24 mouse cellular contexts compared by ENCODE assay signal in the genomic region with DNA sequence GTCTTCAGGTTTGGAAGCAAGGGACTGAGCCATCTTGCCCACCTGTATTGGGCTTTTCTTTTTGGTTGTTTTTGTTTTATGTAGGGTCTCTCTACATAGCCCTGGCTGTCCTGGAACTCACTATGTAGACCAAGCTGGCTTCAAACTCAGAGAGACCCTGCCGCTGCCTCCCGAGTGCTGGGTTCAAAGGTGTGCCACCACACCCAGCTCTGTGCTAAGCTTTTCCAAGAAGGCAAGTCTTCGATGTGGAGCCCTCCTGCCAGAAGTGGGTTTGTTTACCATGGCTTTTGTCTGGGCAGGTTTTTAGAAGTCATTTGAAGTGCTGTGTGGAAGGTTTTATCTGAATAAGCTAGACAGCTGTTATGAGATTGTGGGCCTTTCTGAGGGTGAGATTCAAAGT. TPM values are rescaled to one million over a fixed set of nuclear protein-coding genes. Genes with fewer than 3 reads are reported as not detected.
DNase-seq lines count a peak whose midpoint lies in the region; ATAC-seq and TF ChIP-seq lines count a peak whose summit lies in the region.
"Had no signal": no experiment of that assay in that cellular context is flagged by ENCODE, and none has a peak within 500 bp of the region (broad histone marks: within the 10 kb centered on the region; RNA-seq: fewer than 3 reads in every experiment).

No protein-coding gene starts in this region.

- peaks cover 3% of the 10 kb centered on the region; the same call in 1 of the 2 replicates for H3K9me3 ChIP-seq in heart, embryonic 12.5 days (replicated peaks)
- no peaks in the 10 kb centered on the region for H3K9me3 ChIP-seq in intestine, postnatal 0 days (ENCODE audit: control insufficient read depth)
- H3K9me3 ChIP-seq in stomach, embryonic 15.5 days = no peaks in the 10 kb centered on the region
- H3K9me3 ChIP-seq: embryonic facial prominence, embryonic 12.5 days; embryonic facial prominence, embryonic 15.5 days; heart, embryonic 13.5 days; hindbrain, embryonic 15.5 days had no signal

- no peaks in the 10 kb centered on the region for H3K27me3 ChIP-seq in heart, embryonic 12.5 days (replicated peaks)
- no peaks in the 10 kb centered on the region for H3K27me3 ChIP-seq in intestine, postnatal 0 days (replicated peaks; ENCODE audit: control insufficient read depth, insufficient read depth, low read length)
- H3K27me3 ChIP-seq in stomach, embryonic 15.5 days (replicated peaks) = no peaks in the 10 kb centered on the region
- H3K27me3 ChIP-seq in thymus, adult 2 months (ENCODE audit: control insufficient read depth, insufficient read depth, low read length) = no peaks in the 10 kb centered on the region
- H3K27me3 ChIP-seq: embryonic facial prominence, embryonic 12.5 days; embryonic facial prominence, embryonic 15.5 days; heart, embryonic 13.5 days; hindbrain, embryonic 12.5 days; hindbrain, embryonic 15.5 days had no signal

- no peak overlapping the region for H3K4me3 ChIP-seq in heart, embryonic 12.5 days
- no peak overlapping the region for H3K4me3 ChIP-seq in intestine, postnatal 0 days (ENCODE audit: low read depth, low read length)
- no peak overlapping the region for H3K4me3 ChIP-seq in stomach, embryonic 15.5 days (replicated peaks)
- H3K4me3 ChIP-seq in thymus, adult 2 months (ENCODE audit: control insufficient read depth, insufficient read depth, low read length) = no peak overlapping the region
- H3K4me3 ChIP-seq: embryonic facial prominence, embryonic 12.5 days; embryonic facial prominence, embryonic 15.5 days; gastrocnemius, adult 2 months; heart, embryonic 13.5 days; hindbrain, embryonic 12.5 days; hindbrain, embryonic 15.5 days had no signal

- TF ChIP-seq POLR2A in thymus, adult 2 months (IDR thresholded peaks at IDR 0.05; ENCODE audit: control insufficient read depth, extremely low read depth, insufficient read depth, low read length, poor library complexity) = no peak

- H3K9ac ChIP-seq in heart, embryonic 12.5 days = no peak overlapping the region
- H3K9ac ChIP-seq in intestine, postnatal 0 days (ENCODE audit: low read depth, low read length) = no peak overlapping the region
- H3K9ac ChIP-seq in stomach, embryonic 15.5 days = no peak overlapping the region
- H3K9ac ChIP-seq: embryonic facial prominence, embryonic 12.5 days; embryonic facial prominence, embryonic 15.5 days; forebrain, postnatal 0 days; heart, embryonic 13.5 days; hindbrain, embryonic 12.5 days; hindbrain, embryonic 15.5 days had no signal

- no peak for ATAC-seq in heart, embryonic 12.5 days (ENCODE audit: insufficient number of reproducible peaks, low FRiP score)
- ATAC-seq in intestine, postnatal 0 days = no peak
- no peak for ATAC-seq in stomach, embryonic 15.5 days (ENCODE audit: insufficient read depth, low FRiP score, low read depth)
- ATAC-seq: activated CD4-positive, CD25-positive, alpha-beta regulatory T cell, adult 4 months; forebrain, embryonic 14.5 days; forebrain, postnatal 0 days had no signal

- intact Hi-C loops in heart, postnatal 14 days (cut with DNase I) = no loop called here

- H3K4me1 ChIP-seq in heart, embryonic 12.5 days (replicated peaks) = peaks cover 44% of the 10 kb centered on the region
- 0 out of 2 replicates have a peak, but pooled peaks cover 3% of the 10 kb centered on the region for H3K4me1 ChIP-seq in intestine, postnatal 0 days (replicated peaks; ENCODE audit: control insufficient read depth, insufficient read depth, low read length)
- peaks cover 23% of the 10 kb centered on the region; the same call in 1 of the 2 replicates for H3K4me1 ChIP-seq in stomach, embryonic 15.5 days
- peaks cover 9% of the 10 kb centered on the region for H3K4me1 ChIP-seq in thymus, adult 2 months (replicated peaks; ENCODE audit: control insufficient read depth, insufficient read depth, low read length)

- peak overlapping the region; percentile 1; the same call in 1 of the 2 replicates for H3K27ac ChIP-seq in heart, embryonic 12.5 days (ENCODE audit: poor library complexity, severe bottlenecking)
- H3K27ac ChIP-seq in intestine, postnatal 0 days (ENCODE audit: low read depth, low read length) = 0 out of 2 replicates have a peak overlapping the region, but pooled peaks have one; percentile 5
- peak overlapping the region; percentile 77 for H3K27ac ChIP-seq in stomach, embryonic 15.5 days
- no peak overlapping the region for H3K27ac ChIP-seq in thymus, adult 2 months (ENCODE audit: control insufficient read depth, insufficient read depth, low read length)
- H3K27ac ChIP-seq: embryonic facial prominence, embryonic 12.5 days; gastrocnemius, adult 2 months; heart, embryonic 13.5 days; hindbrain, embryonic 12.5 days; hindbrain, embryonic 15.5 days had no signal

- H3K4me2 ChIP-seq in heart, embryonic 12.5 days = no peak overlapping the region
- no peak overlapping the region for H3K4me2 ChIP-seq in intestine, postnatal 0 days (replicated peaks; ENCODE audit: low read depth)
- 0 out of 2 replicates have a peak overlapping the region, but pooled peaks have one; percentile 6 for H3K4me2 ChIP-seq in stomach, embryonic 15.5 days
- H3K4me2 ChIP-seq: embryonic facial prominence, embryonic 12.5 days; embryonic facial prominence, embryonic 15.5 days; heart, embryonic 13.5 days; hindbrain, embryonic 12.5 days; hindbrain, embryonic 15.5 days had no signal

- no peak for DNase-seq in heart, postnatal 14 days
- DNase-seq in thymus, postnatal 14 days = no peak
- DNase-seq in thymus, adult 2 months = no peak
- no peak for DNase-seq in thymus, postnatal 0 days (ENCODE audit: low spot score)
- DNase-seq: adrenal gland, adult 8-10 months; adrenal gland, postnatal 25 days; cerebellum, adult 11-12 months; cerebellum, adult 9-10 months; cerebellum, postnatal 14 days; forebrain, postnatal 0 days; gastrocnemius, adult 2 months; gastrocnemius, postnatal 14 days; heart, adult 18-20 months had no signal

- no peak for TF ChIP-seq CTCF in intestine, postnatal 0 days (IDR thresholded peaks at IDR 0.05; ENCODE audit: low read depth)
- TF ChIP-seq CTCF in thymus, adult 2 months (IDR thresholded peaks at IDR 0.05; ENCODE audit: borderline replicate concordance, control insufficient read depth, extremely low read depth, insufficient read depth, low read length, poor library complexity) = no peak

- 87% methylated on average over 3 of the region's 3 CpGs for WGBS in heart, embryonic 12.5 days
- WGBS in intestine, postnatal 0 days = 53% methylated on average over 3 of the region's 3 CpGs
- WGBS in stomach, embryonic 15.5 days = 72% methylated on average over 3 of the region's 3 CpGs
- 97% methylated on average over 3 of the region's 3 CpGs for WGBS in thymus, adult 2 months

- peaks cover 67% of the 10 kb centered on the region for H3K36me3 ChIP-seq in heart, embryonic 12.5 days
- H3K36me3 ChIP-seq in intestine, postnatal 0 days (ENCODE audit: control insufficient read depth, insufficient read depth) = no peaks in the 10 kb centered on the region
- 0 out of 2 replicates have a peak, but pooled peaks cover 18% of the 10 kb centered on the region for H3K36me3 ChIP-seq in stomach, embryonic 15.5 days
- H3K36me3 ChIP-seq in thymus, adult 2 months (ENCODE audit: control insufficient read depth, insufficient read depth, low read length) = peaks cover 16% of the 10 kb centered on the region; the same call in 1 of the 2 replicates

RNA-seq across cellular contexts. Expression of gene Tab1, which starts 8.0 kb away (rescaled TPM):
- 30.5 TPM in 2 replicates for polyA plus RNA-seq in heart, embryonic 12.5 days (2016; fragmentation: Nextera tagmentation; extraction: Ambion mirVana)
- 10 to 100 TPM; 27.8 to 32.4 TPM for total RNA-seq in heart, postnatal 14 days (2021)
- polyA plus RNA-seq in intestine, postnatal 0 days (2015; fragmentation: Nextera tagmentation; extraction: Ambion mirVana) = 12.6 and 13.6 TPM in 2 replicates
- 29.5 and 33.2 TPM in 2 replicates for polyA plus RNA-seq in stomach, embryonic 15.5 days (2015; fragmentation: Nextera tagmentation; extraction: Ambion mirVana)
- 53.8 and 61.0 TPM in 2 replicates for polyA plus RNA-seq in thymus, adult 2 months (2012; rRNA removed)
- 37.3 and 38.2 TPM in 2 replicates for polyA plus RNA-seq in thymus, postnatal 0 days (2015; fragmentation: Nextera tagmentation; extraction: Ambion mirVana)

RNA-seq across cellular contexts. Expression of gene Mgat3, which starts 32.6 kb away (rescaled TPM):
- 1.4 TPM in 2 replicates for polyA plus RNA-seq in heart, embryonic 12.5 days (2016; fragmentation: Nextera tagmentation; extraction: Ambion mirVana)
- total RNA-seq in heart, postnatal 14 days (2021) = 1 to 10 TPM; 1.6 to 2.0 TPM
- 12.2 and 13.1 TPM in 2 replicates for polyA plus RNA-seq in intestine, postnatal 0 days (2015; fragmentation: Nextera tagmentation; extraction: Ambion mirVana)
- polyA plus RNA-seq in stomach, embryonic 15.5 days (2015; fragmentation: Nextera tagmentation; extraction: Ambion mirVana) = 9.6 and 10.6 TPM in 2 replicates
- polyA plus RNA-seq in thymus, adult 2 months (2012; rRNA removed) = 16.2 and 20.3 TPM in 2 replicates
- 4.7 and 5.0 TPM in 2 replicates for polyA plus RNA-seq in thymus, postnatal 0 days (2015; fragmentation: Nextera tagmentation; extraction: Ambion mirVana)
- total RNA-seq: hematopoietic stem cell, adult 5-6 weeks had no signal

RNA-seq across cellular contexts. Expression of gene Rpl3, which starts 49.2 kb away (rescaled TPM):
- 601 and 631 TPM in 2 replicates for polyA plus RNA-seq in heart, embryonic 12.5 days (2016; fragmentation: Nextera tagmentation; extraction: Ambion mirVana)
- 100 to 1,000 TPM; 278 to 293 TPM for total RNA-seq in heart, postnatal 14 days (2021)
- 436 and 450 TPM in 2 replicates for polyA plus RNA-seq in intestine, postnatal 0 days (2015; fragmentation: Nextera tagmentation; extraction: Ambion mirVana)
- 883 and 1,069 TPM in 2 replicates for polyA plus RNA-seq in stomach, embryonic 15.5 days (2015; fragmentation: Nextera tagmentation; extraction: Ambion mirVana)
- 627 and 715 TPM in 2 replicates for polyA plus RNA-seq in thymus, adult 2 months (2012; rRNA removed)
- 1,085 and 1,101 TPM in 2 replicates for polyA plus RNA-seq in thymus, postnatal 0 days (2015; fragmentation: Nextera tagmentation; extraction: Ambion mirVana)

RNA-seq across cellular contexts. Expression of gene Syngr1, which starts 49.7 kb away (rescaled TPM):
- 17.2 and 19.0 TPM in 2 replicates for polyA plus RNA-seq in heart, embryonic 12.5 days (2016; fragmentation: Nextera tagmentation; extraction: Ambion mirVana)
- 10 to 100 TPM; 77.8 to 79.6 TPM for total RNA-seq in heart, postnatal 14 days (2021)
- polyA plus RNA-seq in intestine, postnatal 0 days (2015; fragmentation: Nextera tagmentation; extraction: Ambion mirVana) = 6.8 and 10.4 TPM in 2 replicates
- 32.8 and 34.7 TPM in 2 replicates for polyA plus RNA-seq in stomach, embryonic 15.5 days (2015; fragmentation: Nextera tagmentation; extraction: Ambion mirVana)
- 91.8 and 121 TPM in 2 replicates for polyA plus RNA-seq in thymus, adult 2 months (2012; rRNA removed)
- 74.1 and 74.5 TPM in 2 replicates for polyA plus RNA-seq in thymus, postnatal 0 days (2015; fragmentation: Nextera tagmentation; extraction: Ambion mirVana)
